Mouse (Mus musculus) megakaryocyte progenitor cell, adult 5-6 weeks (primary cell): ENCODE measurements around the gene Ada. TPM values are rescaled to one million over a fixed set of nuclear protein-coding genes. Genes with fewer than 3 reads are reported as not detected.
A peak's percentile ranks its signal among the peaks of the same experiment; 100 is the strongest.

Experiments used
- ATAC-seq: replicated peaks from 2 replicates; pipeline ENCODE4 v1.8.0; 2016; ENCODE audit warnings: mild to moderate bottlenecking, moderate TSS enrichment, inconsistent platforms; ENCODE audit not compliant: poor library complexity
- total RNA-seq, 2 experiments: library from RNA; stranded (forward) in 1 of 2; stranded (reverse) in 1 of 2; fragments of 157-497, 149-512 nt in 1 of 2; fragments of 200-1000 nt in 1 of 2; gene quantifications; 2 replicates each; pipeline versions ENCODE4 v1.2.3 to v1.2.4; 2015 to 2017

Ada gene
- total RNA-seq (2015) (13.4 TPM in 2 replicates), total RNA-seq (2017) (17.5 and 20.2 TPM in 2 replicates)

DNA sequence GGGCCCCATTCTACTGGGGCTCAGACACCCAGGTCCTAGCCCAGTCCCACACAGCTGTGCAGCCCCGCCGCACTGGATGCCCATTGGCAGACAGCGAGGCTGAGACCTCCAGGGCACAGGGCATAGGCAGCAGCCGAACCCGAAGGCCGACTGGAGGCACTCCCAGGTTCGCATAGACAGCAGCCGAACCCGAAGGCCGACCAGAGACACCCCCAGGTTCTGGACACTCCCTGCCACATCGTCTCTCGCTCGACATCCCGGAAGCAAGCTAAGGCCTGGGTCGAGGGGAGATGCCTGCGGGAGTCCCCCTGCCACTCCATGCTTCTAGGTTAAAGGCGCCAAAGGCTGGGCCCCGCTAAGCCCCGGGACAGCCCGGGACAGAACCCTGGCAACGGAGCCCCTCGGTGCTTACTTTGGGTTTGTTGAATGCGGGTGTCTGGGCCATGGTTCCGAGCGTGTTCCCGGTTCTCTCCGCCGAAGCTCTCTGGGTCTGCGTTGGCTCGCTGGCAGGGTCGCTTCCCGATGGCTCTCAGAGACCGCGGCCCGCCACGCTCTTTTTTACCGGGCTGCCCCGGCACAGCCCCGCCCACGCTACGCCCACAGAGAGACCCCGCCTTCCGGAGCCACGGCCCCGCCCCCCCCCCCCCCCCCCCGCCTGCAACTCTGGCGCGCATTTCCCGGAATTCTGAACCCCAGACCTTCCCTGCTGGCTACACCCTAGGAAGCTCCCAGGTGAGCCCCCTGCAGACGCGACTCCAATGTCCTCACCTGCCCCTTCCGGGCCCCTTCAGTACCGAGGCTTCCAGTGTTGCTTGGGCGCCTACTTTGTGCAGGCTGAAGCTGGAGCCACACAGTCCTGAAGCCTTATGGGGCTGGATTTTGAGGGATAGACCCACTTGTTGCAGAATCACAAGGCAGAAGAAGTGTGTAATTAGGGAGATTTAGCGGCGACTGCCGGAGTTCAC, at the start of gene Ada:
TSS of gene Ada (minus strand) at position 593 of the 965 bp plus-strand sequence.
- ATAC-seq = peak; percentile 70

GRCm38 (mm10) chr2:163798411-163798810, 48.4 kb upstream of the Ada start:
- no peak for ATAC-seq

GRCm38 (mm10) chr2:163788484-163788883, 38.4 kb upstream of the Ada start:
- ATAC-seq = peak; percentile 87

DNA sequence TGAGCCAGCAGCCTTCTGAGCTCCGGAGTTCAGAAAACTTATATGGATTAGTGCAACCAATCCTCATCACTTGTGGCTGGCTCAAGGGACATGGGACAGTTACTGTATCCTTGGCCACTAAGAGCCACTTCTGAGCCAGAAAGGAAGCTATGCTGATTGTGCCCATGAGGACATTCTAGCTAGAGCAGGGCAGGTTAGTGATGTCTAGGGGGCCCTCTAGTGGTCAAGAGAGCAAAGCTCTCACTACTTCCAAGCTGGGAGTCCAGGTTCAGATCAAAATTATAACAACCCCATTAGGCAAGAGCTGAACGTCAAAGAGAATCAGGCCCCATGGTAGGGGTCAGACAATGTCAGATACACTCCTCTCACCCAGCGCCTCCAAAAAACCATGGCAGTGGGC, 37.7 kb upstream of the Ada start:
- ATAC-seq = peak; percentile 96

DNA sequence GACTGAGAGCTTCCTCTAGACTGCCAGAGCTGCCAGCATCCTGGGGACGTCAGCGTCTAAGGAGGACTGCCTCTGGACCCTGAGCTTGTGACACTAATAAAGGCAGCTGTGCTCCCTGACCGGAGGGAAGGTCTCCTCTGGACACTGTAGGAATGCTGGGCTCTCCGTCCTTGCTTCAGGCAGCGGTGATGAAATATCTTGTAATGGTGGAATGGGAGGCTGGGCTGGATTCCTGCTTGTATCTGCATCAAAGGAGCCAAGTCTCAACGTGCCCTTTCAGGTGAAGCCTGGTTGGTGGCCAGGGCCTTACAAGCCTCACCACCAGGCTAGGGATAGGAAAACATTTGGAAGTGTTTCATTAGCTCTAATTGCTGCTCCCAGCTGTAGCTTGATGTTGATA, 37.0 kb upstream of the Ada start:
- ATAC-seq = no peak

DNA sequence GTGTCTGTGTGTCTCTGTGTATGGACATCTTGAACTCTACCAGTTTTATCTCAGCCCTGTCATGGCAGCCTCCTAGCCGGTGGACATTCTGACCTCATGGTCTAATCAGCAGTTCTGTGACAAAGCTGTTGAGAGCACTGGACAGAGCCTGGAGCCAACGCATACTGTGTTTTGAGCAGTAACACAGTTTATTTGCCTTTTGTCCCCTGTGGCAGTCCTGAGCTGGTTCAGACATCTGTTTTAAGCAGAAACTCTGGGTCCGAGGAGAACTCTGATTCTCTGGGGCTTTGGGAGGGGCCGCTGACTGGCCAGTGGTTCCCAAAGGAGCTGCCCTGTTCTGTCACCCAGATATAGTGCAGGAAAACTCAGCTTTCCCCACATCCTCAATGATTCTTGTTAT, 33.9 kb upstream of the Ada start:
- no peak for ATAC-seq

DNA sequence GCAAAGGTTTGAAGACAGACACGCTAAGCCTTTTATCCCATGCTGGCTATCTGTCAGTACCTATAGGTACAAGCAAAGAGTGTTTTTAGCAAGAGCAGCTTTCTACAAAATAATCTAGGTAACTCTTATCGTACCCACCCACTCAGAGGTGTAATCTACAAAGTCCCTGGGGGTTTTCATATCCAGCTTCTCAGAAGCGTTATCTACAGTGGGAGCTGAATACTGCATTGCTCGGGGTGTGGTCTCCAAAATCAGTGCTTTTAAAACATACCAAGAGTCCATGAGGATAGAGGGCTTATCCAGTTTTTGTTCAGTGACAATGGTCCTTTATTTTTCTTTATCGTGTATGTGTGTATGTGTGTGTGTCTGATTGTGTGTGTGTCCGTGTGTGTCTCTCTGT, 33.3 kb upstream of the Ada start:
- no peak for ATAC-seq

- ATAC-seq = no peak
Observed at GRCm38 (mm10) chr2:163778896-163779295, 28.9 kb upstream of the Ada start.

DNA sequence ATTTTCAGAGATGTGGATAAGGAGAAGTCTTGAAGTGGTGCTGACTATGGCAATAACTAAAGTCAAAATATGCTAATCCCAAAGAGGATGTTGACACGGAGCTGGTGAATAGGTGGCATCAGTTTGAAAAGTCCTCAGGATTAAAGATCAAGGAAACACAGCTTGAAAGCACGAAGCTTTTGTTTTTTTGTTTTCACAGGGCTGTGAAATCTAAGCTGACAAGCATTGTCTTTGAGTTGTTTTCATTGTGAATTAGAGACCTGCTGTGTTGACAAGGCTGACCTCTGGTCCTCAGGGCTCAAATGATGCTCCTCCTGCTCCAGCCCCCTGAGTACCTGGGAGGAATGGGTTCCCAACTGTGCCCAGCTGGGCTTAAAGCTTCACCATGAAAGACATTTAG, 27.0 kb upstream of the Ada start:
- no peak for ATAC-seq

DNA sequence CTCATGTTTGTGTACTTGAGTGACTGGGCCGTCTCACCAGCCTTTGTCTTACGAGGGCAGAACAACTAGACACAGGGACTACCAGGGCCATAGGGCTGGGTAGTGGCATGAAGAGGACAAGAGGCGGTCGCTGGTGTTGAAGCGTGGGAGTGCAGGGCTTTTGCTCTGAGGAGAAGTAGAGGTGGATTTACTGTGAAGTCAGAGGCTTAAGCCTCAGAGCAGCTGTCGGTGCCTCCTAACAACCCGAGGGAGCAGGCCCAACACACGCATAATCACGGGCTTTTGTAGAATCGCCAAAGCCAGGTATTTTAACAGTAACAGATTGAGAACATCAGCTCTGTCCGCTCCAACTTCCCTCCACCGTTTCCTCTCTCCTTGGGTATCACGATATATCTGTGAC, 26.6 kb upstream of the Ada start:
- ATAC-seq = no peak

- no peak for ATAC-seq
Observed at GRCm38 (mm10) chr2:163770731-163771130, 20.7 kb upstream of the Ada start.

DNA sequence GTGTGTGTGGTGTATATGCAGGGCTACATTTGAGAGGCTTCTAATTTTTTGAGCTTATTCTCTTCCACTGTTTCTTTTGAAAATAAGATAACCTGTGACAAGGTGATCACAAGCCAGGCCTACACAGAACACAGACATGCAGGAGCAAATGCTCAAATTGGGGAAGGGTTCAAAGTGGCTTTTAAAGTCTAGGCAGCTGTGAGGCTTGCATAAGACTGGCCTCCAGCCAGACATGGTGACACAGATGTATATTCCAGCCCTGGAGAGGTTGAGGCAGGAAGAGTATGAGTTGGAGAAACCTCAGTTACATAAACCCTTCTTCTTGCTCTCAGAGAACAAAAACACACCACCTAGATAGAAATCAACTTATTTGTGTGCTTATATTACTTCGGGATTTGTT, 16.9 kb upstream of the Ada start:
- ATAC-seq = peak; percentile 76

GRCm38 (mm10) chr2:163766261-163766660, 16.2 kb upstream of the Ada start:
- peak; percentile 69 for ATAC-seq

GRCm38 (mm10) chr2:163761402-163761801, 11.4 kb upstream of the Ada start:
- ATAC-seq = peak; percentile 51

- peak; percentile 56 for ATAC-seq
Observed at GRCm38 (mm10) chr2:163760589-163760988, 10.6 kb upstream of the Ada start.

GRCm38 (mm10) chr2:163758146-163758545, 8.1 kb upstream of the Ada start:
- ATAC-seq = no peak

DNA sequence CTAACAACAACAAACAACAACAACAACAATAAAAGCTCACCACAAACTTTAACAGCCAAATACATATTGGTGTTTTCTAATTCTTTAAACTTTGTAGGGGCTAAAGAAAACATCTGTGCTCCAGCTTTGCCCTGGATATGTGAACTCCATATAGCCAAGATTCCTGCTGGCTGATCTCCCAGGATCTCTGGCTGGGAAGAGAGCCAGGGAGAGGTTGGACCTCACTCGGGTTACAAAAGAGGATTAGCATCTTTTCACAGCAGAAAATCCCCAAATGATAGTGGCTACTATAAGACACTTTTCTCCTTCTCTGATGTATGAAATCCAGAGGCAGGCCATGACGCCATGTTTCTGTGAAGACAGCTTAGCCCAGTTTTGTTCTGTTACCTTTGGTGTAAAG, 6.7 kb upstream of the Ada start:
- ATAC-seq = no peak

- ATAC-seq = peak; percentile 40; the same call in 1 of the 2 replicates
Observed at GRCm38 (mm10) chr2:163754228-163754627, 4.2 kb upstream of the Ada start.

- peak; percentile 43 for ATAC-seq
Observed at GRCm38 (mm10) chr2:163744801-163745570, 5.1 kb downstream of the Ada start.

DNA sequence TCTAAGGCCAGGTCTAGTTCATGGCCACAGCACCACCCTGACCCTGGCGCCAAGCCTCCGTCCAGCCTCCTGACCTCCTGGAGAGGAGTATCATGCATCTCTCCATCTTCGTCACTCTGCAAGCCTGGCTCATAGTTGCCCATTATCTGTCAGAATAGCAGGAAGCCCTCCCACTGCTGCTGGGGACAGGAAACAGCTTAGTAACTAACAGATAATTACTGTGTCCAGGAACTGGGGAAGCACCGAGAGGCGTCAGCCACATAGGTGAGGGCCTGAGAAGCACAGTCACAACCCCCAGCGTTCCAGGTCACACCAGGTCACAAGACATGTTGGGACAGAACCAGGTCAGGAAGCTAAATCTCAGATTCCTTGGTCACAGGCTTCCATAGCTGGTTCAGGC, 6.7 kb downstream of the Ada start:
- peak; percentile 43 for ATAC-seq

GRCm38 (mm10) chr2:163742656-163743055, 7.4 kb downstream of the Ada start:
- no peak for ATAC-seq

GRCm38 (mm10) chr2:163735980-163736379, 14.1 kb downstream of the Ada start:
- peak; percentile 85 for ATAC-seq
